Mouse (Mus musculus): Measurements from ENCODE around the gene Mylpf.

- TF ChIP-seq USF1 (IDR thresholded peaks at IDR 0.05; ENCODE audit: low read depth) (no peak), POLR2AphosphoS2 (IDR thresholded peaks at IDR 0.05; ENCODE audit: insufficient read length, low read depth) (no peak), E2F4 (IDR thresholded peaks at IDR 0.05; ENCODE audit: insufficient read depth) (no peak), POLR2A (IDR thresholded peaks at IDR 0.05; ENCODE audit: insufficient read length, low read depth) (no peak), MYOG (IDR thresholded peaks at IDR 0.05; ENCODE audit: control insufficient read depth in 1 of 3, insufficient read depth in 1 of 3, insufficient read length in 2 of 3, low read depth in 2 of 3) (no peak), MYOD1 (IDR thresholded peaks at IDR 0.05; ENCODE audit: control insufficient read depth in 1 of 3, insufficient read length in 2 of 3, low read depth in 2 of 3) (no peak), SRF (IDR thresholded peaks at IDR 0.05; ENCODE audit: control insufficient read depth, insufficient read length, low read depth) (no peak), MAX (IDR thresholded peaks at IDR 0.05; ENCODE audit: low read depth) (no peak), TCF3 (IDR thresholded peaks at IDR 0.05; ENCODE audit: insufficient read length, low read depth) (no peak), REST (IDR thresholded peaks at IDR 0.05; ENCODE audit: insufficient read depth, insufficient read length) (no peak), CEBPB (IDR thresholded peaks at IDR 0.05; ENCODE audit: insufficient read depth, poor library complexity, severe bottlenecking) (no peak)
These were observed 43.7 kb downstream of the Mylpf start for GRCm38 (mm10) chr7:127252414-127252813.

All from myocyte (in vitro differentiated cells).